Mouse (Mus musculus): ENCODE data around the gene 6030408B16Rik. TPM values are rescaled to one million over a fixed set of nuclear protein-coding genes. Genes with fewer than 3 reads are reported as not detected.

The 6030408B16Rik gene
- polyA plus RNA-seq, 1 experiment, result 0.06 TPM

GRCm38 (mm10) chr15:101295106-101295505 is 2.1 kb downstream of the 6030408B16Rik start:
- H3K79me3 ChIP-seq (ENCODE audit: low read depth), result no peaks in the 10 kb centered on the region
- no peak overlapping the region for H3ac ChIP-seq (ENCODE audit: control insufficient read depth, insufficient read length, low read depth)
- H3K36me3 ChIP-seq (ENCODE audit: control insufficient read depth, insufficient read depth), result peaks cover 20% of the 10 kb centered on the region
- H3K27me3 ChIP-seq (ENCODE audit: control insufficient read depth, insufficient read depth, insufficient read length), result no peaks in the 10 kb centered on the region
- TF ChIP-seq MAX (IDR thresholded peaks at IDR 0.05) (no peak), MYOD1 (IDR thresholded peaks at IDR 0.05; ENCODE audit: control insufficient read depth, insufficient read length, low read depth) (no peak)
- no peak overlapping the region for H3K4me3 ChIP-seq (ENCODE audit: insufficient read depth, poor library complexity, severe bottlenecking)
- H3K79me2 ChIP-seq (ENCODE audit: control insufficient read depth, insufficient read depth), result no peaks in the 10 kb centered on the region

DNA sequence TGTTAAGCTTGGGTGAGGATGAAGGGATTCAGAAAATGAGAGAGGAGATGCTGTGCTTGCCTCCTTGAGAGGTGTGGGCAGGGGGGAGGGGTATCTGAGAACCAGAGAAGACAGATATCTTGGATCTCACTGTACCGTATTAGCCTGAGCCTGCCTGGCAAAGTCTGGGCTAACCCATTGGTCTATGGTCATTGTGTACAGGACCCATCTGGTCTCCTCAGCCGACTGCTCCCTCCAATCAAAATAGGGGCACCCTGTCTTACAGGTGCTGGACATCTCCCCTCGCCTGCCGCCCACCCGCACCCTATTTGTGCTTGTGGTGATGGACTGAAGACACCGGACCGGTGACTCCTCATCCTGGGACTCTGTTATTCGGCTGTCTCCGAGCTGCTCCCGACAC is 2.6 kb downstream of the 6030408B16Rik start:
- Histone ChIP-seq H3K27me3 (ENCODE audit: control insufficient read depth, insufficient read depth, insufficient read length) (no peaks in the 10 kb centered on the region), H3K79me2 (ENCODE audit: control insufficient read depth, insufficient read depth) (no peaks in the 10 kb centered on the region), H3K36me3 (ENCODE audit: control insufficient read depth, insufficient read depth) (peaks cover 15% of the 10 kb centered on the region), H3K4me3 (ENCODE audit: insufficient read depth, poor library complexity, severe bottlenecking) (no peak overlapping the region), H3K79me3 (ENCODE audit: low read depth) (no peaks in the 10 kb centered on the region), H3ac (ENCODE audit: control insufficient read depth, insufficient read length, low read depth) (no peak overlapping the region)
- no peak for TF ChIP-seq USF1 (IDR thresholded peaks at IDR 0.05; ENCODE audit: low read depth)
- TF ChIP-seq MYOD1 (IDR thresholded peaks at IDR 0.05; ENCODE audit: control insufficient read depth, insufficient read length, low read depth), result no peak

DNA sequence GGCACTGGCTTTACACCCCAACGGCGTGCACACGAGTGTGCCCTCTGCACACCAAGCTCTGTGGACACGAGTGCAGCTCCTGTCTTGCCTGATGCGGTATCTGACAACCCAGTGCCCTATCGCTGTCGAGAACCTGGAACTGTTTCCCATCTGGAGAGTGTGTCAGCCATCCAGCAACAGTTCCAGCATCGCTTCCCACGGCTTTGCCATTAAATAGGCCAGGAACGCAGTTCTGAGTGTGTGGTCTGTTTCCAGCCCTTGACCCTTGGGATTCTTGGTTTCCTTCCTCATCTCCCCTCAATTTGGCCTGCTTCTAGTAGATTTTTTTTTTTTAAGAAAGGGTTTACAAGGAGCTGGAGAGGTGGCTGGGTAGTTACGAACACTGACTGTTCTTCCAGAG is 3.1 kb downstream of the 6030408B16Rik start:
- Histone ChIP-seq H3K79me3 (ENCODE audit: low read depth) (no peaks in the 10 kb centered on the region), H3K4me3 (ENCODE audit: insufficient read depth, poor library complexity, severe bottlenecking) (no peak overlapping the region), H3ac (ENCODE audit: control insufficient read depth, insufficient read length, low read depth) (no peak overlapping the region), H3K79me2 (ENCODE audit: control insufficient read depth, insufficient read depth) (no peaks in the 10 kb centered on the region), H3K27me3 (ENCODE audit: control insufficient read depth, insufficient read depth, insufficient read length) (no peaks in the 10 kb centered on the region), H3K36me3 (ENCODE audit: control insufficient read depth, insufficient read depth) (peaks cover 10% of the 10 kb centered on the region)
- TF ChIP-seq USF1 (IDR thresholded peaks at IDR 0.05; ENCODE audit: low read depth), result no peak
- TF ChIP-seq MYOD1 (IDR thresholded peaks at IDR 0.05; ENCODE audit: control insufficient read depth, insufficient read length, low read depth), result no peak
- TF ChIP-seq MAX (IDR thresholded peaks at IDR 0.05), result no peak
- TF ChIP-seq FOSL1 (IDR thresholded peaks at IDR 0.05; ENCODE audit: insufficient read depth, low read length, poor library complexity, severe bottlenecking), result no peak
- no peak for TF ChIP-seq CTCF (IDR thresholded peaks at IDR 0.05; ENCODE audit: control insufficient read depth, insufficient read depth, insufficient read length)
- TF ChIP-seq MYOG (IDR thresholded peaks at IDR 0.05; ENCODE audit: control insufficient read depth, extremely low read depth, insufficient read length), result no peak
- TF ChIP-seq CEBPB (IDR thresholded peaks at IDR 0.05; ENCODE audit: low read depth), result no peak

GRCm38 (mm10) chr15:101297988-101298387 is 5.0 kb downstream of the 6030408B16Rik start:
- H3K4me3 ChIP-seq (ENCODE audit: insufficient read depth, poor library complexity, severe bottlenecking), result no peak overlapping the region
- H3K79me3 ChIP-seq (ENCODE audit: low read depth), result no peaks in the 10 kb centered on the region
- H3ac ChIP-seq (ENCODE audit: control insufficient read depth, insufficient read length, low read depth), result no peak overlapping the region
- TF ChIP-seq MAX (IDR thresholded peaks at IDR 0.05), result no peak
- TF ChIP-seq MYOD1 (IDR thresholded peaks at IDR 0.05; ENCODE audit: control insufficient read depth, insufficient read length, low read depth), result no peak
- TF ChIP-seq MYOG (IDR thresholded peaks at IDR 0.05; ENCODE audit: control insufficient read depth, extremely low read depth, insufficient read length), result no peak
- no peak for TF ChIP-seq USF1 (IDR thresholded peaks at IDR 0.05; ENCODE audit: low read depth)
- TF ChIP-seq CTCF (IDR thresholded peaks at IDR 0.05; ENCODE audit: control insufficient read depth, insufficient read depth, insufficient read length), result no peak
- no peak for TF ChIP-seq CEBPB (IDR thresholded peaks at IDR 0.05; ENCODE audit: low read depth)
- TF ChIP-seq FOSL1 (IDR thresholded peaks at IDR 0.05; ENCODE audit: insufficient read depth, low read length, poor library complexity, severe bottlenecking), result no peak
- no peaks in the 10 kb centered on the region for H3K79me2 ChIP-seq (ENCODE audit: control insufficient read depth, insufficient read depth)
- no peaks in the 10 kb centered on the region for H3K36me3 ChIP-seq (ENCODE audit: control insufficient read depth, insufficient read depth)
- no peaks in the 10 kb centered on the region for H3K27me3 ChIP-seq (ENCODE audit: control insufficient read depth, insufficient read depth, insufficient read length)

GRCm38 (mm10) chr15:101298550-101298949 is 5.5 kb downstream of the 6030408B16Rik start:
- TF ChIP-seq FOSL1 (IDR thresholded peaks at IDR 0.05; ENCODE audit: insufficient read depth, low read length, poor library complexity, severe bottlenecking) (no peak), MAX (IDR thresholded peaks at IDR 0.05) (no peak), CEBPB (IDR thresholded peaks at IDR 0.05; ENCODE audit: low read depth) (no peak), USF1 (IDR thresholded peaks at IDR 0.05; ENCODE audit: low read depth) (no peak), MYOD1 (IDR thresholded peaks at IDR 0.05; ENCODE audit: control insufficient read depth, insufficient read length, low read depth) (no peak), MYOG (IDR thresholded peaks at IDR 0.05; ENCODE audit: control insufficient read depth, extremely low read depth, insufficient read length) (no peak), CTCF (IDR thresholded peaks at IDR 0.05; ENCODE audit: control insufficient read depth, insufficient read depth, insufficient read length) (no peak)
- no peak overlapping the region for H3ac ChIP-seq (ENCODE audit: control insufficient read depth, insufficient read length, low read depth)
- H3K36me3 ChIP-seq (ENCODE audit: control insufficient read depth, insufficient read depth), result no peaks in the 10 kb centered on the region
- no peaks in the 10 kb centered on the region for H3K27me3 ChIP-seq (ENCODE audit: control insufficient read depth, insufficient read depth, insufficient read length)
- no peaks in the 10 kb centered on the region for H3K79me2 ChIP-seq (ENCODE audit: control insufficient read depth, insufficient read depth)
- H3K79me3 ChIP-seq (ENCODE audit: low read depth), result no peaks in the 10 kb centered on the region
- no peak overlapping the region for H3K4me3 ChIP-seq (ENCODE audit: insufficient read depth, poor library complexity, severe bottlenecking)

DNA sequence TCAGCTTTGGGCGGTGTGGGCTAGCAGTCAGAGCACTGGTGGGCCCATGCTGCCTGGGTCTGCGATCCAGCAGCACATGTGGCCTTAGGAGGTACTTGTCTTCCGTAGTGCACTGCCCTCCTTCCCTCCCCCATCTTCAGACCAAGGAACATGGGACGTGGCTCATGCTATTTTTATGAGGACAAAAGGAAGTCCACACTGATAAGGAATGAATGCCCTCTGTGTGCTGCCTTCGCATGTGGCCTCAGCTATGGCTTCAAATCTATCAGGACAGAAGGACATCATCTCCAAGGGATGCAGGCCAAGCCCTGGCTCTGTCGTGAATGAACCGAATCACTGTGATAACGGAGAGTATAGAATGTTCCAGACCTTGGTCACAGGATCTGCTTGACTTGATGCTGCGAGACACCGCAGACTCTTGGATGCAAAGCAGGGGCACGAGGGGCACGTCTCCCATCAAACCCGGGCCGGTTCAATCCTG is 6.5 kb downstream of the 6030408B16Rik start:
- H3K27me3 ChIP-seq (ENCODE audit: control insufficient read depth, insufficient read depth, insufficient read length), result no peaks in the 10 kb centered on the region
- H3K79me3 ChIP-seq (ENCODE audit: low read depth), result no peaks in the 10 kb centered on the region
- TF ChIP-seq MYOG (IDR thresholded peaks at IDR 0.05; ENCODE audit: control insufficient read depth, extremely low read depth, insufficient read length) (no peak), MAX (IDR thresholded peaks at IDR 0.05) (no peak), CTCF (IDR thresholded peaks at IDR 0.05; ENCODE audit: control insufficient read depth, insufficient read depth, insufficient read length) (no peak), CEBPB (IDR thresholded peaks at IDR 0.05; ENCODE audit: low read depth) (no peak), USF1 (IDR thresholded peaks at IDR 0.05; ENCODE audit: low read depth) (no peak)
- no peak overlapping the region for H3K4me3 ChIP-seq (ENCODE audit: insufficient read depth, poor library complexity, severe bottlenecking)
- H3K36me3 ChIP-seq (ENCODE audit: control insufficient read depth, insufficient read depth), result no peaks in the 10 kb centered on the region
- no peak overlapping the region for H3ac ChIP-seq (ENCODE audit: control insufficient read depth, insufficient read length, low read depth)
- H3K79me2 ChIP-seq (ENCODE audit: control insufficient read depth, insufficient read depth), result no peaks in the 10 kb centered on the region

Measured in C2C12 (cell line).